In the genomic region with DNA sequence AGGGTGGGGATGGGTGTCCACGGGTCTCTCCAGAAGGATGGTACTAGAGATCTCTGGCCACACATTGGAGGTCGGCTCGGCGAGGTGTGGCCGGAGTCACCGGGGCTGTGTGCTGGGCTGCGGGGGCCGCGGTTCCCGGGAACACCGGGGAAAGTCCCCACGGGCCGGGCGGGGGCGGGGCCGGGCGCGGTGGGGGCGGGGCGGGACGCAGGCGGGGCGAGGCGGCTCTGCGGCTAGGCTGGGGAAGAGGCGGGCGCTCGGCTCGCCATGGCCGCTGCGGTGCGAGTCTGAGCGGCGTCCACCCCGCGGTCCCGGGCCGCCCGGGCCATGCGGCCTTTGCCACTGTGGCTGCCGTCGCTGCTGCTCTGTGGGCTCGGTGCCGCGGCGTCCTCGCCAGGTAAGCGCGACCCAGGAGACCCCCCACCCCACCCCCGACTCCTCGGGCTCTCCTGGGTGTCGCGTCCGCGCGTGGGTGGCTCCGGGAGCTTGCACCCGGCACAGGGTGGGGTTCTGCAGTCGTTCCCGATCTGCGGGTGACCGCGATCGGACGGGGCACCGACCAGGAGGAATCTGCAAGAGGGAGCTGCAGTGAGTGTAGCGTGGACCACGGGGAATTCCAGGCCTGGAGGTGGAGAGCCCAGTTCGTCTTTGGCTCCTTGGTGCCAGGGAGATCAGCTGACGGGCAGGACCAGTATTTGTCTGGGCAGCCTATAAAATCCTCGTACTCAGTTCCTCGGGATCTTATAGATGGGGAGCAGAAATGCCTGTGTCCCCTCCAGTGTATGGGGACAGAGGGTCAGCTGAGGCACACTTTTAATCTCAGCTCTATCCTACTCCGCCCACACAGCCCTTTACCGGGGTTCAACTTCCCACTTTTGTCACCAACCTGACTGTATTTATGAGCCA, we compare ENCODE assay signal across 8 mouse cellular contexts. TPM values are rescaled to one million over a fixed set of nuclear protein-coding genes. Genes with fewer than 3 reads are reported as not detected.
A peak's percentile ranks its signal among the peaks of the same experiment; 100 is the strongest.
DNase-seq lines count a peak whose midpoint lies in the region; ATAC-seq and TF ChIP-seq lines count a peak whose summit lies in the region.

A gene (plus strand): TSS at position 237 of the 906 bp plus-strand sequence.

- peak within 1 kb of the TSS; percentile 71 for H3K4me2 ChIP-seq in forebrain, embryonic 16.5 days (ENCODE audit: low read length)

- H3K4me1 ChIP-seq in G1E (ENCODE audit: insufficient read depth, low read depth, low read length): peaks cover 69% of the 10 kb centered on the region
- H3K4me1 ChIP-seq in forebrain, embryonic 16.5 days (replicated peaks; ENCODE audit: control insufficient read depth, insufficient read depth, low read length): peaks cover 21% of the 10 kb centered on the region
- peaks cover 52% of the 10 kb centered on the region for H3K4me1 ChIP-seq in hindbrain, embryonic 10.5 days (replicated peaks)

- H3K9me3 ChIP-seq in G1E (replicated peaks): no peaks in the 10 kb centered on the region
- no peaks in the 10 kb centered on the region for H3K9me3 ChIP-seq in forebrain, embryonic 16.5 days (ENCODE audit: control insufficient read depth, low read length)
- H3K9me3 ChIP-seq in hindbrain, embryonic 10.5 days: no peaks in the 10 kb centered on the region

- peak within 1 kb of the TSS; percentile 88 for H3K4me3 ChIP-seq in G1E (ENCODE audit: low read depth, low read length)
- H3K4me3 ChIP-seq in forebrain, embryonic 16.5 days (replicated peaks; ENCODE audit: low read length): peak within 1 kb of the TSS; percentile 89
- H3K4me3 ChIP-seq in hindbrain, embryonic 10.5 days: peak within 1 kb of the TSS; percentile 98

- peak; percentile 69 for DNase-seq in G1E (ENCODE audit: low spot score)
- DNase-seq in cerebellum, adult 11 months: peak; percentile 50
- peak; percentile 72 for DNase-seq in hindbrain, embryonic 10.5 days (ENCODE audit: low spot score)
- peak; percentile 45 to 53 for DNase-seq in layer of hippocampus, postnatal 25 days (ENCODE audit: extremely low spot score in 1 of 2, low spot score in 1 of 2)
- DNase-seq in lung, postnatal 25 days (ENCODE audit: low spot score): peak; percentile 62
- DNase-seq in retina, embryonic 14.5 days (ENCODE audit: low spot score): peak; percentile 62
- DNase-seq in urinary bladder, adult 2 months (ENCODE audit: low spot score): peak; percentile 70

- peaks cover 24% of the 10 kb centered on the region for H3K36me3 ChIP-seq in G1E (replicated peaks)
- H3K36me3 ChIP-seq in forebrain, embryonic 16.5 days (ENCODE audit: control insufficient read depth, insufficient read depth): no peaks in the 10 kb centered on the region
- no peaks in the 10 kb centered on the region for H3K36me3 ChIP-seq in hindbrain, embryonic 10.5 days

- H3K27me3 ChIP-seq in G1E (ENCODE audit: insufficient read depth, low read length): no peaks in the 10 kb centered on the region
- H3K27me3 ChIP-seq in forebrain, embryonic 16.5 days (replicated peaks; ENCODE audit: control insufficient read depth, insufficient read depth, low read length): no peaks in the 10 kb centered on the region
- H3K27me3 ChIP-seq in hindbrain, embryonic 10.5 days (ENCODE audit: insufficient read depth, poor library complexity, severe bottlenecking): peaks cover 13% of the 10 kb centered on the region

- WGBS in forebrain, embryonic 16.5 days: 1% methylated on average over 58 of the region's 74 CpGs
- 1% methylated on average over 74 of the region's 74 CpGs for WGBS in hindbrain, embryonic 10.5 days

- 0 out of 2 replicates have a peak within 1 kb of the TSS, but pooled peaks have one; percentile 34 for H3K27ac ChIP-seq in forebrain, embryonic 16.5 days (ENCODE audit: low read length)
- H3K27ac ChIP-seq in hindbrain, embryonic 10.5 days: peak within 1 kb of the TSS; percentile 96

- TF ChIP-seq CTCF in G1E (IDR thresholded peaks at IDR 0.05; ENCODE audit: low read depth, low read length): no peak

- no peak for ATAC-seq in G1E (ENCODE audit: extremely low read depth, insufficient number of reproducible peaks, low FRiP score, poor library complexity, severe bottlenecking)
- ATAC-seq in forebrain, embryonic 16.5 days: peak; percentile 90

- peak within 1 kb of the TSS; percentile 96 for H3K9ac ChIP-seq in forebrain, embryonic 16.5 days (replicated peaks; ENCODE audit: low read depth, low read length)

RNA-seq across cellular contexts. Expression of the gene that starts here (rescaled TPM):
- total RNA-seq in G1E (2014; fragmentation: Nextera tagmentation): 30.8 and 38.9 TPM in 2 replicates
- 17.3 and 20.8 TPM in 2 replicates for total RNA-seq in G1E (2017)
- polyA plus RNA-seq in G1E (2012): 20.0 and 25.3 TPM in 2 replicates
- polyA plus RNA-seq in forebrain, embryonic 16.5 days (2015; fragmentation: Nextera tagmentation; extraction: Ambion mirVana): 118 and 124 TPM in 2 replicates
- polyA plus RNA-seq in hindbrain, embryonic 10.5 days (2016; fragmentation: Nextera tagmentation; extraction: Ambion mirVana): 25.1 and 36.7 TPM in 2 replicates
- 10 to 100 TPM; 61.5 to 71.9 TPM for total RNA-seq in layer of hippocampus, postnatal 25 days (2021)
- polyA plus RNA-seq in urinary bladder, adult 2 months (2012; rRNA removed): 32.1 and 34.3 TPM in 2 replicates
